Mouse (Mus musculus) stomach, postnatal 0 days (tissue): ENCODE measurements at regions not wholly inside any gene's neighbourhood (a gene's known extent, or its start where the extent isn't known, plus 50 kb on each side); places are given as distances from the start of the nearest gene placed in this dataset.

Experiments
- CTCF ChIP-seq: IDR thresholded peaks from 2 replicates; pipeline ENCODE4 v1.5.1; 2016; ENCODE audit warnings: antibody characterized with exemption, low read depth, mild to moderate bottlenecking, moderate library complexity
- EP300 ChIP-seq: optimal IDR thresholded peaks from 2 replicates; pipeline ENCODE3; 2016; ENCODE audit warnings: antibody characterized with exemption

- no peak for TF ChIP-seq CTCF
- no peak for TF ChIP-seq EP300
Measured at GRCm38 (mm10) chr2:159818556-159818955, 515.4 kb downstream of the Gm826 start.
